Comparison of ENCODE assay signal across 8 mouse cellular contexts in genomic region chr8:80879426-80880195, GRCm38 (mm10). TPM values are rescaled to one million over a fixed set of nuclear protein-coding genes. Genes with fewer than 3 reads are reported as not detected.
DNase-seq lines count a peak whose midpoint lies in the region; ATAC-seq and TF ChIP-seq lines count a peak whose summit lies in the region.

No protein-coding gene starts in this region.

- no peaks in the 10 kb centered on the region for H3K36me3 ChIP-seq in intestine, postnatal 0 days (ENCODE audit: control insufficient read depth, insufficient read depth)
- no peaks in the 10 kb centered on the region for H3K36me3 ChIP-seq in liver, embryonic 11.5 days (ENCODE audit: control insufficient read depth, insufficient read depth, low read length)
- no peaks in the 10 kb centered on the region for H3K36me3 ChIP-seq in midbrain, postnatal 0 days (ENCODE audit: insufficient read depth, low read length)

- peak overlapping the region; percentile 91 for H3K9ac ChIP-seq in intestine, postnatal 0 days (ENCODE audit: low read depth, low read length)
- peak overlapping the region; percentile 78 for H3K9ac ChIP-seq in liver, embryonic 11.5 days (ENCODE audit: low read depth, low read length)
- peak overlapping the region; percentile 46 for H3K9ac ChIP-seq in midbrain, postnatal 0 days (replicated peaks; ENCODE audit: low read length, poor library complexity, severe bottlenecking)

- H3K4me1 ChIP-seq in cortical plate, adult 2 months (ENCODE audit: control insufficient read depth, insufficient read depth, low read length): no peaks in the 10 kb centered on the region
- no peaks in the 10 kb centered on the region for H3K4me1 ChIP-seq in intestine, postnatal 0 days (replicated peaks; ENCODE audit: control insufficient read depth, insufficient read depth, low read length)
- H3K4me1 ChIP-seq in liver, embryonic 11.5 days (replicated peaks; ENCODE audit: control insufficient read depth, insufficient read depth, low read length): peaks cover 7% of the 10 kb centered on the region; the same call in 1 of the 2 replicates
- no peaks in the 10 kb centered on the region for H3K4me1 ChIP-seq in midbrain, postnatal 0 days (ENCODE audit: insufficient read depth, low read length)

- no peaks in the 10 kb centered on the region for H3K9me3 ChIP-seq in intestine, postnatal 0 days (ENCODE audit: control insufficient read depth)
- no peaks in the 10 kb centered on the region for H3K9me3 ChIP-seq in liver, embryonic 11.5 days (ENCODE audit: control insufficient read depth, low read length)
- no peaks in the 10 kb centered on the region for H3K9me3 ChIP-seq in midbrain, postnatal 0 days (ENCODE audit: low read length)

- peak overlapping the region; percentile 82 for H3K4me2 ChIP-seq in intestine, postnatal 0 days (replicated peaks; ENCODE audit: low read depth)
- H3K4me2 ChIP-seq in liver, embryonic 11.5 days: peak overlapping the region; percentile 77
- H3K4me2 ChIP-seq in midbrain, postnatal 0 days (ENCODE audit: low read depth, low read length, poor library complexity, severe bottlenecking): peak overlapping the region; percentile 73

- TF ChIP-seq POLR2A in cortical plate, adult 2 months (IDR thresholded peaks at IDR 0.05; ENCODE audit: extremely low read depth, insufficient read depth, low read length): no peak

- peak overlapping the region; percentile 89 for H3K4me3 ChIP-seq in cortical plate, adult 2 months (ENCODE audit: insufficient read depth, low read length)
- peak overlapping the region; percentile 75 for H3K4me3 ChIP-seq in intestine, postnatal 0 days (ENCODE audit: low read depth, low read length)
- peak overlapping the region; percentile 68 for H3K4me3 ChIP-seq in liver, embryonic 11.5 days (ENCODE audit: low read depth, low read length)
- H3K4me3 ChIP-seq in midbrain, postnatal 0 days (ENCODE audit: low read depth, low read length): peak overlapping the region; percentile 85

- H3K27me3 ChIP-seq in intestine, postnatal 0 days (replicated peaks; ENCODE audit: control insufficient read depth, insufficient read depth, low read length): no peaks in the 10 kb centered on the region
- no peaks in the 10 kb centered on the region for H3K27me3 ChIP-seq in liver, embryonic 11.5 days (replicated peaks; ENCODE audit: control insufficient read depth, insufficient read depth, low read length)
- no peaks in the 10 kb centered on the region for H3K27me3 ChIP-seq in midbrain, postnatal 0 days (ENCODE audit: insufficient read depth, low read length)

- no peak for ATAC-seq in monocyte, adult 5-6 weeks (replicated peaks; ENCODE audit: insufficient number of reproducible peaks, low FRiP score, low TSS enrichment, poor library complexity, severe bottlenecking)
- ATAC-seq in granulocyte monocyte progenitor cell, adult 5-6 weeks (replicated peaks; ENCODE audit: poor library complexity, severe bottlenecking): peak; percentile 71
- ATAC-seq in intestine, postnatal 0 days: peak; percentile 78
- ATAC-seq in liver, embryonic 11.5 days (replicated peaks; ENCODE audit: low FRiP score): peak; percentile 53
- ATAC-seq in midbrain, postnatal 0 days (ENCODE audit: low FRiP score): peak; percentile 74

- H3K27ac ChIP-seq in cortical plate, adult 2 months (ENCODE audit: insufficient read depth, low read length): peak overlapping the region; percentile 99
- H3K27ac ChIP-seq in intestine, postnatal 0 days (ENCODE audit: low read depth, low read length): peak overlapping the region; percentile 97
- H3K27ac ChIP-seq in liver, embryonic 11.5 days (ENCODE audit: low read depth, low read length): peak overlapping the region; percentile 81
- H3K27ac ChIP-seq in midbrain, postnatal 0 days (ENCODE audit: low read depth, low read length): peak overlapping the region; percentile 70

- under 1% methylated on average over 86 of the region's 90 CpGs for WGBS in intestine, postnatal 0 days
- under 1% methylated on average over 90 of the region's 90 CpGs for WGBS in liver, embryonic 11.5 days
- WGBS in midbrain, postnatal 0 days: under 1% methylated on average over 65 of the region's 90 CpGs

- TF ChIP-seq CTCF in cortical plate, adult 2 months (IDR thresholded peaks at IDR 0.05; ENCODE audit: extremely low read depth, insufficient read depth, low read length): no peak
- peak; percentile 74 for TF ChIP-seq CTCF in intestine, postnatal 0 days (IDR thresholded peaks at IDR 0.05; ENCODE audit: low read depth)
- TF ChIP-seq CTCF in midbrain, postnatal 0 days (IDR thresholded peaks at IDR 0.05): peak; percentile 55

- peak; percentile 23 to 43 for DNase-seq in monocyte, adult 2 months (ENCODE audit: low read depth in 1 of 2, low spot score in 2 of 2)
- no peak for DNase-seq in liver, embryonic 11.5 days (ENCODE audit: low spot score)
- peak; percentile 64 for DNase-seq in midbrain, postnatal 0 days (ENCODE audit: low spot score)
- DNase-seq in testis, postnatal 14 days (ENCODE audit: low spot score): peak; percentile 71

RNA-seq across cellular contexts. Expression of gene Gab1, which starts 0.7 kb away (rescaled TPM):
- 0.43 to 0.49 TPM in 2 of 3 replicates, not detected in the other for total RNA-seq in monocyte, adult 5-6 weeks (2017)
- 21.3 and 25.9 TPM in 2 replicates for polyA plus RNA-seq in cortical plate, adult 2 months (2012; rRNA removed)
- 1.8 and 3.6 TPM in 2 replicates for total RNA-seq in granulocyte monocyte progenitor cell, adult 5-6 weeks (2014; fragmentation: Nextera tagmentation)
- total RNA-seq in granulocyte monocyte progenitor cell, adult 5-6 weeks (2017): 1.8 and 2.4 TPM in 2 replicates
- 8.9 and 9.1 TPM in 2 replicates for polyA plus RNA-seq in intestine, postnatal 0 days (2015; fragmentation: Nextera tagmentation; extraction: Ambion mirVana)
- 19.5 and 20.6 TPM in 2 replicates for polyA plus RNA-seq in liver, embryonic 11.5 days (2014; fragmentation: Nextera tagmentation; extraction: Ambion mirVana)
- 18.3 and 20.5 TPM in 2 replicates for total RNA-seq in midbrain, postnatal 0 days (2014; rRNA removed)
- polyA plus RNA-seq in midbrain, postnatal 0 days (2015; fragmentation: Nextera tagmentation; extraction: Ambion mirVana): 8.7 TPM in 2 replicates
